Mouse (Mus musculus): ENCODE results near the gene Tom1l2. TPM values are rescaled to one million over a fixed set of nuclear protein-coding genes. Genes with fewer than 3 reads are reported as not detected.

The Tom1l2 gene
- total and polyA plus RNA-seq, 3 experiments, result 4.8 to 10.4 (median 10.4) TPM

DNA sequence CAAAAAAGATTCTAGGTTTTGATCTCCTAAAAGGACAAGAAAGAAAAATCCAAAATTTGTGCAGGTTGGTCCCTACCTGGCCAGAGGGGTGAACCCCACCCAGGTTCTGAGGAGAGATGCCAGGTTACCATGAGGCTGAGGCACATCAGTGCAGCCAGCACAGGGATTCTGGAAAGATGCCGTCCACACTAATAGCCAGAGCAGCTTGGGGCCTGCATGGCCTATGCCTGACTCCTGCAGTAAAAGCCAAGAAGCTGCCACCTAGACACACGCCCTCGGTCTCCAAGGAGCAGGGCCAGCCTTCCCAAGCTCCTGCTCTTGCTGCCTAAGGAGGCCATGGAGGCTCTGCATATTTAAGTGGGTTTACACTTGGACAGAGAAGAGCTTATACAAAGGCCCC is 121.4 kb downstream of the Tom1l2 start:
- Histone ChIP-seq H3K4me2 (ENCODE audit: insufficient read depth, low read depth, poor library complexity, severe bottlenecking) (no peak overlapping the region), H3K79me2 (replicated peaks; ENCODE audit: control insufficient read depth, extremely low read depth, insufficient read depth, poor library complexity, severe bottlenecking) (no peaks in the 10 kb centered on the region), H3K36me3 (replicated peaks in 1 of 2; ENCODE audit: control insufficient read depth in 1 of 2, insufficient read depth in 1 of 2, low read length in 1 of 2) (peaks cover 5 to 21% of the 10 kb centered on the region in 2 experiments), H3K4me1 (ENCODE audit: control insufficient read depth in 1 of 2, insufficient read depth in 2 of 2) (peaks cover 3 to 31% of the 10 kb centered on the region in 2 experiments; a peak in 3 of 4 replicates), H3K4me3 (replicated peaks in 1 of 3; ENCODE audit: low read depth in 2 of 3, low read length in 2 of 3, poor library complexity in 1 of 3) (no peak overlapping the region), H3K9me3 (replicated peaks; ENCODE audit: low read length) (no peaks in the 10 kb centered on the region), H3K27me3 (replicated peaks) (no peaks in the 10 kb centered on the region), H3K27ac (ENCODE audit: insufficient read depth, low read depth) (no peak overlapping the region), H3K9ac (ENCODE audit: insufficient read depth, low read depth) (no peak overlapping the region)
- no peak for DNase-seq (ENCODE audit: extremely low read depth)
- dilution Hi-C loops (cut with MboI; ENCODE audit: extremely low pct_ligation_motif_present, extremely low pct_unique_long_range_greater_than_20kb, low sequenced_read_pairs), result no loop called here
- in situ Hi-C loops (cut with MboI; ENCODE audit: low pct_ligation_motif_present, low pct_unique_long_range_greater_than_20kb, low sequenced_read_pairs), result no loop called here
- TF ChIP-seq JUN (IDR thresholded peaks at IDR 0.05; ENCODE audit: insufficient read depth, low read depth, low read length), result no peak
- no peak for TF ChIP-seq HCFC1 (IDR thresholded peaks at IDR 0.05; ENCODE audit: low read depth, low read length)
- no peak for TF ChIP-seq IRF4 (IDR thresholded peaks at IDR 0.05; ENCODE audit: low read depth, low read length)
- no peak for TF ChIP-seq ELF1 (IDR thresholded peaks at IDR 0.05; ENCODE audit: low read depth, low read length)
- TF ChIP-seq TBP (conservative IDR thresholded peaks at IDR 0.05; ENCODE audit: low read depth, low read length), result no peak
- TF ChIP-seq SIN3A (IDR thresholded peaks at IDR 0.05; ENCODE audit: low read length), result no peak
- no peak for TF ChIP-seq E2F4 (IDR thresholded peaks at IDR 0.05; ENCODE audit: insufficient replicate concordance, low read depth, low read length)
- TF ChIP-seq EP300 (IDR thresholded peaks at IDR 0.05; ENCODE audit: low read length), result no peak
- no peak for TF ChIP-seq ZNF384 (IDR thresholded peaks at IDR 0.05; ENCODE audit: low read depth, low read length)
- TF ChIP-seq UBTF (IDR thresholded peaks at IDR 0.05; ENCODE audit: low read depth, low read length), result no peak

DNA sequence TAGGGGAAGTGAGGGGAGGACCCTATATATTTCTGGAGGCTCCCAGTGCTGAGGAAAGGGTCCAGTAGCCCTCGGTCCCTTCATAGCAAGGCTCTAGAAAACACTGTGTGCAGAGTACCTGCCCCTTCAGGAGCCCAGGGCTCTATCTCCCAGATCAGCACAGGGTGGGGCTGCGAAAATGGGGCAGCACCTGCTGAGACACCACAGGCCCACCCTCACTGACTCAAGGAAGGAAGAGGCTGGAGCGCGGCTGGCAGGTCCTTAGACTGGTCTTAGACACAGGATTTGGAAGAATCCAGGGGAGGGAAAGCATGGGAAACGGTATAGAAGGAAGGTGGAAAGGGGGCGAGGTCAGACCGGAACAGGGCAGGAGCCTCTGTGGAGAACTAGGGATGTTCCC is 122.2 kb downstream of the Tom1l2 start:
- dilution Hi-C loops (cut with MboI; ENCODE audit: extremely low pct_ligation_motif_present, extremely low pct_unique_long_range_greater_than_20kb, low sequenced_read_pairs), result no loop called here
- Histone ChIP-seq H3K9ac (ENCODE audit: insufficient read depth, low read depth) (no peak overlapping the region), H3K27ac (ENCODE audit: insufficient read depth, low read depth) (no peak overlapping the region), H3K4me1 (ENCODE audit: control insufficient read depth in 1 of 2, insufficient read depth in 2 of 2) (peaks cover 3 to 31% of the 10 kb centered on the region in 2 experiments; a peak in 3 of 4 replicates), H3K27me3 (replicated peaks) (no peaks in the 10 kb centered on the region), H3K4me2 (ENCODE audit: insufficient read depth, low read depth, poor library complexity, severe bottlenecking) (no peak overlapping the region), H3K79me2 (replicated peaks; ENCODE audit: control insufficient read depth, extremely low read depth, insufficient read depth, poor library complexity, severe bottlenecking) (no peaks in the 10 kb centered on the region), H3K9me3 (replicated peaks; ENCODE audit: low read length) (no peaks in the 10 kb centered on the region), H3K4me3 (replicated peaks in 1 of 3; ENCODE audit: low read depth in 2 of 3, low read length in 2 of 3, poor library complexity in 1 of 3) (no peak overlapping the region), H3K36me3 (replicated peaks in 1 of 2; ENCODE audit: control insufficient read depth in 1 of 2, insufficient read depth in 1 of 2, low read length in 1 of 2) (peaks cover 5 to 19% of the 10 kb centered on the region in 2 experiments)
- DNase-seq (ENCODE audit: extremely low read depth), result no peak
- no peak for TF ChIP-seq UBTF (IDR thresholded peaks at IDR 0.05; ENCODE audit: low read depth, low read length)
- TF ChIP-seq SIN3A (IDR thresholded peaks at IDR 0.05; ENCODE audit: low read length), result no peak
- no peak for TF ChIP-seq USF1 (IDR thresholded peaks at IDR 0.05; ENCODE audit: low read depth, low read length)
- no peak for TF ChIP-seq MYC (IDR thresholded peaks at IDR 0.05; ENCODE audit: low read depth, low read length)
- no peak for TF ChIP-seq MAFK (IDR thresholded peaks at IDR 0.05; ENCODE audit: insufficient replicate concordance, low read length)
- no peak for TF ChIP-seq ZMIZ1 (IDR thresholded peaks at IDR 0.05; ENCODE audit: low read depth, low read length)
- TF ChIP-seq CTCF (conservative IDR thresholded peaks at IDR 0.05 in 1 of 2, IDR thresholded peaks at IDR 0.05 in 1 of 2; ENCODE audit: low read depth in 2 of 2, low read length in 2 of 2), result no peak
- TF ChIP-seq JUN (IDR thresholded peaks at IDR 0.05; ENCODE audit: insufficient read depth, low read depth, low read length), result no peak
- TF ChIP-seq ZNF384 (IDR thresholded peaks at IDR 0.05; ENCODE audit: low read depth, low read length), result no peak
- no peak for TF ChIP-seq RAD21 (IDR thresholded peaks at IDR 0.05; ENCODE audit: low read depth, low read length)
- no peak for TF ChIP-seq MAZ (IDR thresholded peaks at IDR 0.05; ENCODE audit: low read depth, low read length)
- TF ChIP-seq MEF2A (IDR thresholded peaks at IDR 0.05; ENCODE audit: borderline replicate concordance, low read depth, low read length), result no peak
- TF ChIP-seq ELF1 (IDR thresholded peaks at IDR 0.05; ENCODE audit: low read depth, low read length), result no peak
- no peak for TF ChIP-seq ZKSCAN1 (IDR thresholded peaks at IDR 0.05; ENCODE audit: borderline replicate concordance, low read depth, low read length)
- TF ChIP-seq NRF1 (IDR thresholded peaks at IDR 0.05; ENCODE audit: low read depth, low read length), result no peak
- TF ChIP-seq TBP (conservative IDR thresholded peaks at IDR 0.05; ENCODE audit: low read depth, low read length), result no peak
- TF ChIP-seq ETS1 (conservative IDR thresholded peaks at IDR 0.05; ENCODE audit: low read depth, low read length), result no peak
- TF ChIP-seq JUND (conservative IDR thresholded peaks at IDR 0.05; ENCODE audit: low read depth, low read length), result no peak
- TF ChIP-seq E2F4 (IDR thresholded peaks at IDR 0.05; ENCODE audit: insufficient replicate concordance, low read depth, low read length), result no peak
- in situ Hi-C loops (cut with MboI; ENCODE audit: low pct_ligation_motif_present, low pct_unique_long_range_greater_than_20kb, low sequenced_read_pairs), result no loop called here
